Mouse (Mus musculus) heart, embryonic 13.5 days (tissue): ENCODE measurements around the gene Irak4. TPM values are rescaled to one million over a fixed set of nuclear protein-coding genes. Genes with fewer than 3 reads are reported as not detected.

Source experiments
- ATAC-seq: fragments of 200-750 bp; cut with Nextera tagmentation; 2 replicates; pipeline ENCODE4 v1.8.0; 2017; ENCODE audit warnings: moderate TSS enrichment; ENCODE audit not compliant: insufficient number of reproducible peaks, low FRiP score, low TSS enrichment; ENCODE audit errors: extremely low read depth
- H3K27ac ChIP-seq: fragments of 300-500 bp; sonication (generic); replicated peaks from 2 replicates; pipeline ENCODE4 v1.5.1; 2015; ENCODE audit warnings: moderate library complexity, mild to moderate bottlenecking, inconsistent platforms
- H3K27me3 ChIP-seq: fragments of 300-500 bp; sonication (generic); replicated peaks from 2 replicates; pipeline ENCODE4 v1.6.1; 2015; ENCODE audit warnings: mild to moderate bottlenecking, inconsistent platforms
- H3K36me3 ChIP-seq: fragments of 300-500 bp; sonication (generic); 2 replicates; pipeline ENCODE4 v1.6.1; 2015; ENCODE audit warnings: mild to moderate bottlenecking, inconsistent platforms
- H3K4me1 ChIP-seq: fragments of 300-500 bp; sonication (generic); 2 replicates; pipeline ENCODE4 v1.6.1; 2015; ENCODE audit warnings: inconsistent platforms
- H3K4me2 ChIP-seq: fragments of 300-500 bp; sonication (generic); 2 replicates; pipeline ENCODE4 v1.6.1; 2015; ENCODE audit warnings: inconsistent platforms, mild to moderate bottlenecking, moderate library complexity
- H3K4me3 ChIP-seq: fragments of 300-500 bp; sonication (generic); 2 replicates; pipeline ENCODE4 v1.5.1; 2015; ENCODE audit warnings: moderate library complexity, mild to moderate bottlenecking, inconsistent platforms
- H3K9ac ChIP-seq: fragments of 300-500 bp; sonication (generic); 2 replicates; pipeline ENCODE4 v1.6.1; 2015; ENCODE audit warnings: inconsistent platforms, mild to moderate bottlenecking, moderate library complexity
- H3K9me3 ChIP-seq: fragments of 300-500 bp; sonication (generic); 2 replicates; pipeline ENCODE4 v1.6.1; 2016; ENCODE audit warnings: inconsistent platforms
- WGBS: fragments of 180-500 bp; shearing (Covaris S2); methylation state at CpG from one replicate; pipeline ENCODE4 v1.1.7; 2015; ENCODE audit warnings: mixed read lengths; 5-methylcytosine and 5-hydroxymethylcytosine counted together
- polyA plus RNA-seq: library from polyadenylated mRNA; unstranded; fragments of >200 nt; fragmentation: Nextera tagmentation; extraction: Ambion mirVana; gene quantifications from 2 replicates; pipeline ENCODE4 v1.2.1, GENCODE M21; 2015

Gene Irak4
- polyA plus RNA-seq, 1 experiment from 2014 or later: 3.8 TPM

DNA sequence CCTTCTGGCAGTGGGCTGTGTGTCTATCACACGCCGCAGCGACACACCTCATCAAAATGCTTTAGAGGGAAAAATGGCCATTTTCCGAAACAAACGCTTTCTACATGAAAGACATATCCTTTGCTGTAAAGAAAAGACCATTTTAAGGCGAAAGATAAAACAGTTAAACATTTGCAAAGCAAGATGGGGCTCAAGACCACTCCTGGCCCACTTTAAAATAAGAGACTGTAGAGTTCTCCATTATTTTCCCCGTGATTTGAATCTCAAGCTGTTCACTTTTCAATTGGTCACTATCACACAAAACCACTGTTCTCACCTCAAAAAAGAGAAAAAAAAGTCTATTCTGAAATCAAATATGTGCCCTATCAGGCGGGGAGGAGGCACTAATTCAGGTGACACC, 46.6 kb downstream of the Irak4 start:
- H3K27me3 ChIP-seq: no peaks in the 10 kb centered on the region
- H3K9ac ChIP-seq: peak overlapping the region; percentile 94
- peak overlapping the region; percentile 83 for H3K4me2 ChIP-seq
- ATAC-seq: no peak
- peaks cover 16% of the 10 kb centered on the region for H3K4me1 ChIP-seq
- H3K36me3 ChIP-seq: peaks cover 18% of the 10 kb centered on the region
- WGBS: 12% methylated on average over 8 of the region's 8 CpGs
- H3K4me3 ChIP-seq: peak overlapping the region; percentile 99
- H3K27ac ChIP-seq: no peak overlapping the region
- no peaks in the 10 kb centered on the region for H3K9me3 ChIP-seq

DNA sequence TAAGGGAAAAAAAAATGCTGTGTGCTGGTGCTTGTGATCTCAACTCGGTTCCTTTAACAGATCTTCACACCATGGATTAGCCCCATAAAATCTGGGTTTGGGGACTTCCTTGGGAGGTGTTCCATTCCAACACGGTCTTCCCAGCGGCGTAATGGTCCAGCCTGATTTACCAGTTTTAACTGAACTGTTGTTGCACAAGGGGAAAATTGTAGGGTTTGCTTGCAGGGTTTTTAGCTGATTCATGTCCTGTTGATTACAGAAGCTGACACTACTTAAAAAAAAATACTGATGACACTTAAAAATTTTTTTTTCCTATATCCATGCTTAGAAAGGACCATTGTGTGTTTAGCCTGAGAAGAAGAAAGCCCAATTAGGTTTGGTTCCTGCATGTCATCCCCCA, 47.9 kb downstream of the Irak4 start:
- Histone ChIP-seq H3K36me3 (peaks cover 6% of the 10 kb centered on the region), H3K9me3 (no peaks in the 10 kb centered on the region), H3K4me1 (peaks cover 16% of the 10 kb centered on the region), H3K4me3 (no peak overlapping the region), H3K4me2 (no peak overlapping the region), H3K9ac (no peak overlapping the region), H3K27me3 (no peaks in the 10 kb centered on the region), H3K27ac (no peak overlapping the region)
- ATAC-seq: no peak
- WGBS: 84% methylated on average over 4 of the region's 4 CpGs

DNA sequence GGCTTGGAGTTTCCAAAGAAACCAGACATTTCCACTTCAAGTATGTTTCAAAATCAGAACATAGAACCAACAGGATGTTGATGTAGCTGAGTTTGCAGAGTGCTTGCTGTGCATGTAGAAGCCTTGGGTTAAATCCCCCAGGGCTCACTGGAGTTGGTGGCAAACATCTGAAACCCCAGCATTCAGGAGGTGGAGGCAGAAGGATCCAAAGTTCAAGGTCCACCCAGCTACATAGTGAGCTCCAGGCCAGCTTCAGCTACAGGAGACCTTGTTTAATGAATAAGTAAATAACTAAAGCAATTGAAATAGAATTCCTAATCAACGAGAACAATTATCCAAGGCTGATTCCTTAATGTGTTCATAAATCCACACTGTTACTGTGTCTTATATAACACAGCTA, 50.1 kb downstream of the Irak4 start:
- no peaks in the 10 kb centered on the region for H3K36me3 ChIP-seq
- H3K27me3 ChIP-seq: no peaks in the 10 kb centered on the region
- H3K27ac ChIP-seq: no peak overlapping the region
- no peak for ATAC-seq
- H3K4me1 ChIP-seq: peaks cover 7% of the 10 kb centered on the region; the same call in 1 of the 2 replicates
- H3K9ac ChIP-seq: no peak overlapping the region
- 76% methylated on average over 1 of the region's 1 CpGs for WGBS
- H3K4me2 ChIP-seq: no peak overlapping the region
- H3K4me3 ChIP-seq: no peak overlapping the region
- H3K9me3 ChIP-seq: no peaks in the 10 kb centered on the region

DNA sequence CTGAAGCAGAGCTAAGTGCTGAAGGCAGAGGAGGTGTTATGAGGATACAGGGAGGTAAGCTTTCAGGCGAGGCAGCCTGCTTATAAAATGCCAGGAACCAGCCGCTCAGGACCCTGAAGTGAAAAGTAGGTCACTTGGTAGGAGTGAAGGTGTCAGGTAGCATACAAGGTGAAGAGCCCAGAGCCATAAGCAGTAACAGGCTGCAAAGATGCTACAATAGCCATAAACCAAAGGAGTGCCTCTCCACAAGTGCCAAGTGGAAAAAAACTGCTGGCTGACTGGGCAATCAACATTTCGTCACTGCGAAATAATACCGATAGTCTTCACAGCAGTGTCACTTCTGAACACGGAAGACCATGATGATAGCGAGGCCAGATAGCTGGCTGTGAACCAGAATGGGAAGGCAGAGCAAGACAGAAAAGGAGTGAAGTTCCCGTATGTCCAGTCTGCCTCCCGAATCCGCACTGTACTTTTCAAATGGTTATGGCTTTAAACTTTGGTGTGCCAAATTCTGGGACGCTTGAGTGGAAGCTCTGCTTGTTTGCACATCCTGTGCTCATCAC, 56.8 kb downstream of the Irak4 start:
- 55% methylated on average over 11 of the region's 11 CpGs for WGBS
- no peak for ATAC-seq
- Histone ChIP-seq H3K4me3 (no peak overlapping the region), H3K9me3 (no peaks in the 10 kb centered on the region), H3K27me3 (peaks cover 3% of the 10 kb centered on the region), H3K36me3 (no peaks in the 10 kb centered on the region), H3K4me2 (peak overlapping the region; percentile 3; the same call in 1 of the 2 replicates), H3K27ac (no peak overlapping the region), H3K9ac (no peak overlapping the region), H3K4me1 (no peaks in the 10 kb centered on the region)

DNA sequence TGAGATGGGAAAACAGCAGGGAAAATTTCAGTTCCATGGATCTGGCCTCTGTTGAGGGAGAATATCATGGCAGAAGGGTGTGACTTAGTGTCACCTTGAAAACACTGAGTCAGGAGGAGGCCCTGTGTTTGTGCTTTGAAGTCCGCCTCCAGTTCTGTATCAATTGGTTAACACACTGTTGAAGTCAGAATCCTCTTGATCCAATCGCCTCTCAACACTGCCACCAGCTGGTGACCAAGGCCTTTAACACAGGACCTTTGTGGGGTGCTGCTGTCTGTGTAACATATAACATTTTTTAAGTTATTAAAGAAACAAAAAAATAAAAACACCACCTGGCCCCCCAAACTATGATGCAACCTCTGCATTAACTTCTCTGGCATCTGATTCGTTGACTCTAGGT, 57.9 kb downstream of the Irak4 start:
- Histone ChIP-seq H3K4me1 (no peaks in the 10 kb centered on the region), H3K27me3 (peaks cover 3% of the 10 kb centered on the region), H3K9me3 (no peaks in the 10 kb centered on the region), H3K36me3 (no peaks in the 10 kb centered on the region), H3K9ac (no peak overlapping the region), H3K27ac (no peak overlapping the region), H3K4me3 (no peak overlapping the region), H3K4me2 (no peak overlapping the region)
- WGBS: 21% methylated on average over 3 of the region's 3 CpGs
- no peak for ATAC-seq

DNA sequence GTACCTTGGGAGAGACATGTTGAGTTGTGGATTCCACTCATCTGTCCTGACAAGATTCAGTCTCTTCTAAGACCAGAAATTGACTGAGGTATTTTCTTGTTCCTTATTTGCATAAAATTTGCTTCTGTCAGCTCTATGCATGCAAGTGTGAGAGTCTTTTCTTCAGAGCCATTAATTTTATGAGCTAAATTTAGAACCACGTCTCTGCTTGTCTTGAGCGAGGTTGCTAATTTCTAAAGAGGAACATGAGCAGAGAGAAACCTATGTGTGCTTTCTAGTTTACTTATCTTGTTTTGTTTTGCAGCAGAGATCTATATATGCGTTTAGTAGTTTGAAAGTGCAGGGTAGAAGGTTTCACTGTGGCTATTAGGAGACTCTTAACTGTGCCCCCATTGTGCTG, 59.0 kb downstream of the Irak4 start:
- no peak overlapping the region for H3K27ac ChIP-seq
- no peak overlapping the region for H3K9ac ChIP-seq
- H3K4me2 ChIP-seq: no peak overlapping the region
- H3K9me3 ChIP-seq: no peaks in the 10 kb centered on the region
- H3K27me3 ChIP-seq: peaks cover 3% of the 10 kb centered on the region
- ATAC-seq: no peak
- H3K36me3 ChIP-seq: no peaks in the 10 kb centered on the region
- H3K4me3 ChIP-seq: no peak overlapping the region
- WGBS: 58% methylated on average over 3 of the region's 3 CpGs
- H3K4me1 ChIP-seq: no peaks in the 10 kb centered on the region

DNA sequence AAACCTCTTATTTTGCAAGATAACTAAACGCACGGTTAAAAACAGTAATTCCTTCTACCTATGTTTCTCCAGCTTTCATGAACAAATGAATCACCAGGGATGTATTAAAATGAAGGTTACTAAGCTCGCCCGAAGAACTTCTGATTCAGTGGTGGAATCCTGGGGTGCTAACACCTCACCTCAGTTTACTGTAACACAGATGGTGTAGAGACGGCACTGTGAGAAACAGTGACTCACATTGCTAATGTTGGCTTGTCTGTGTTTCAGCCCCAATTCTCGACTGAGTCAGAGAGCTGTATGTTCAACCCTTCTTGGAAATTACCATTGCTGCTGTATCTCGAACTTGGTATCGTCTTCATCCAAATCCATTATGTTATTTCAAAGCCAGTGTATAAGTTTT, 64.3 kb downstream of the Irak4 start:
- Histone ChIP-seq H3K4me1 (no peaks in the 10 kb centered on the region), H3K27ac (no peak overlapping the region), H3K4me3 (no peak overlapping the region), H3K27me3 (peaks cover 3% of the 10 kb centered on the region), H3K9me3 (no peaks in the 10 kb centered on the region), H3K4me2 (no peak overlapping the region), H3K36me3 (no peaks in the 10 kb centered on the region), H3K9ac (no peak overlapping the region)
- no peak for ATAC-seq
- 84% methylated on average over 8 of the region's 8 CpGs for WGBS

DNA sequence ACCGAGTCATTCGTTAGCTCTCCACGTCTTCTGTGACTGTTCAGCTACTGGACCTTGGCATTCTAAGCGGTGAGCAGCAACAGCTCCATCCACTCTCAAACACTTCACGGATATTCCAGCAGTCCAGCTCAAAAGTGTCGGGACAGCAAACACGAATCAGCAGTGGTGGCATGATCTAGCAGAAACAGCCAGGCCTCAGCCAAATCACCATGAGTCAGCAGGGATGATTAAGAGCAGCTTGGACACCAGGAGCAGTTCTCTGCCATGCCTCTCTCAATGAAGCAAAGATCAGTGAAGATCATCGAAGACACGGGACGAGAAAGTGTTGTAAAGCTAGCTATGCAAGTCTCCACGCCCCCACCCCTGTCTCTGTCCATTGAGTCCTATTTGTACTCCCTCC, 72.6 kb downstream of the Irak4 start:
- no peaks in the 10 kb centered on the region for H3K9me3 ChIP-seq
- no peak overlapping the region for H3K4me2 ChIP-seq
- H3K27ac ChIP-seq: no peak overlapping the region
- H3K4me3 ChIP-seq: no peak overlapping the region
- H3K9ac ChIP-seq: no peak overlapping the region
- H3K36me3 ChIP-seq: no peaks in the 10 kb centered on the region
- 84% methylated on average over 11 of the region's 11 CpGs for WGBS
- H3K27me3 ChIP-seq: no peaks in the 10 kb centered on the region
- no peak for ATAC-seq
- H3K4me1 ChIP-seq: no peaks in the 10 kb centered on the region

DNA sequence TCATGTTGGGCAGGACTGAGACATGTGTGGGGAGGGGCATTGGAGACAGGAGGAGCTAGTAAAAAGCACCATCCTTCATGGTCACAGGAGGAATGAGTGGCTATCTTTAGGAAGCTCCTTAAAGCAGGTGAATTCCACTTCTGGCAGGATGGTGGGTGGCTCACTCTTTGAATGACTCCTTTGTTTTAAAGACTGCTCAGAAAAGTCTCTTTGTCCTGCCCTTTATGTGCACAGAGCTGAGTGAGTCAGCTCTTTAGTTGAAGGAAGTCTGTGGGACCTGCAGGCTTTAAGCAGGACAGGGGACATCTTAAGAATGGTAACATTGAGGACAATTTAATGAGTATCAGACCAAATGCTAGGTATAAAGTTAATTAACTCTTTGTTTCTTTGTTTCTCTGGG, 77.5 kb downstream of the Irak4 start:
- H3K27me3 ChIP-seq: no peaks in the 10 kb centered on the region
- H3K27ac ChIP-seq: no peak overlapping the region
- H3K36me3 ChIP-seq: no peaks in the 10 kb centered on the region
- no peak overlapping the region for H3K4me2 ChIP-seq
- no peaks in the 10 kb centered on the region for H3K4me1 ChIP-seq
- no peak overlapping the region for H3K9ac ChIP-seq
- no peaks in the 10 kb centered on the region for H3K9me3 ChIP-seq
- H3K4me3 ChIP-seq: no peak overlapping the region
- ATAC-seq: no peak

DNA sequence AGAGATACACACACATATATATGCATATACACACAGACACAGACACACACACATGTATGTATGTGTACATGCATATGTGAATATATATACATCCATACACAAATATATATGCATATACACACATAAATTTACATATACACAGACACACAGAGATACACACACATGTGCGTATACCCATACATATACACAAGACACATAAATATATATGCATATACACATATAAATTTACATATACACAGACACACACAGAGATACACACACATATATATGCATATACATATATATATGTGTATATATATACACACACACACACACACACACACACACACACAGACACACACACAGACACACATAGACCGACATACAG, 85.0 kb downstream of the Irak4 start:
- peak overlapping the region; percentile 70 for H3K4me3 ChIP-seq
- H3K27me3 ChIP-seq: peaks cover 35% of the 10 kb centered on the region
- 0 out of 2 replicates have a peak, but pooled peaks have one; percentile 7 for ATAC-seq
- no peaks in the 10 kb centered on the region for H3K36me3 ChIP-seq
- WGBS: 46% methylated on average over 2 of the region's 2 CpGs
- H3K27ac ChIP-seq: no peak overlapping the region
- H3K4me1 ChIP-seq: no peaks in the 10 kb centered on the region; the same call in 1 of the 2 replicates
- peak overlapping the region; percentile 97 for H3K4me2 ChIP-seq
- H3K9me3 ChIP-seq: no peaks in the 10 kb centered on the region
- H3K9ac ChIP-seq: peak overlapping the region; percentile 86

DNA sequence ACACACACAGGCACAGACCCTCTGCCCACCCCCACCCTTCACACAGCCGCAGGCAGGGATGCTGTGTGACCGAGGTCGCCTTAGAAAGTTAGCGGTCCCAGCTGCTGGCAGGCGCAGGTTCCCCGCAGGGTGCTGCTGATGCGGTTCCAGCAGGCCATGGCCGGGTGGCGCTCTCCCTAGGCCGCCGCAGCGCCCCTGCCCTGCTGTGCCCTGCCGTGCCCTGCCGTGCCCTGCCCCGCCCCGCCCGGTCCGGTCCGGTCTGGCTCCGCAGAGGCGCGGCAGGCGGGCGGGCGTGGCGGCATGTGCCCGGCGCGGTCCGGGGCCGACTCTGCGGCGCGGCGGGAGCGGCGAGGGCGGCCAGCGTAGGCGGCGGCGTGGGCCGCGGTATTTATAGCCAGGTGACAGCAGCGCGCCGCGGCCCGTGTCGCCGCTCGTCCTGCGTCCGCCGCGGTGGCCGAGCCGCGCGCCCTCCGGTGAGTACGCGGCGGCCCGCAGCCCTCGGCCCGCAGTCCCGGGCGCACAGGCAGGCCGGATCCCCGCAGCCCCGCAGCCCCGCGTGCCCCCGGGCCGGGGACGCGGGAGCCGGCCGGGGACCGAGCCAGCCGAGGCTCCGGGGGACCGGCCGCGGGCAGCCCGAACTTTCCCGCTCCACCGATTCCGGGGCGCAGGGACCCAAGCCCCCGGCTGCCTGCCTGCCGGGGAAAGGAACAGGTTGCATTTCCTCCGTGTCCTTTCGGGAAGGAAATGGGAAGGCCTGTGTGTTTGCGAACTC, 85.6 kb downstream of the Irak4 start, which contains the start of gene Tmem117:
Tmem117 (plus strand) TSS at position 403 of the 772 bp plus-strand sequence.
- H3K9ac ChIP-seq: peak within 1 kb of the TSS; percentile 86
- WGBS: under 1% methylated on average over 93 of the region's 96 CpGs
- peak; percentile 47; the same call in 1 of the 2 replicates for ATAC-seq

DNA sequence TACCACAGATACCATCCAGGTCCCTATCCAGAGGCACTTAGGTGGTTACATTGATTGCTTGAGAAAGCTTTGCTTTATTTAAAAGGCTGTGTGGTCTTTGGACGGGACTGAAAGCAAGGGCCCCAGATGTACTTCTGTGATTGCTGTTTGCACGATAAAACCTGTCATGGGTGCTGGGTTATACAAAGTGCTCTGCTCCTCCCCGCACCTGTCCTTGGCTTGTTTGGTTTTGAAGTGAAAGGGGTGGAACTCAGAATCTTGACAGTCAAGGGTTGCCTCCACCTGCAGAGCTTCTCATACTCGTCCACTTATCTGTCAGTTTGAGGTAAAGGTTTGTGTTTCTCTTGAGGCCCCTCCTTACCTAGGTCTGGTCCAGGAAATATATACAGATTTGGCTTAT, 87.1 kb downstream of the Irak4 start:
- no peak overlapping the region for H3K4me2 ChIP-seq
- 67% methylated on average over 4 of the region's 4 CpGs for WGBS

More for the DNA sequence above, 85.6 kb downstream of the Irak4 start, which contains the start of gene Tmem117:
- Histone ChIP-seq H3K27me3 (peaks cover 35% of the 10 kb centered on the region), H3K4me3 (peak within 1 kb of the TSS; percentile 70), H3K36me3 (no peaks in the 10 kb centered on the region), H3K4me2 (peak within 1 kb of the TSS; percentile 97), H3K27ac (no peak within 1 kb of the TSS), H3K4me1 (no peaks in the 10 kb centered on the region; the same call in 1 of the 2 replicates), H3K9me3 (no peaks in the 10 kb centered on the region)

More for the DNA sequence above, 87.1 kb downstream of the Irak4 start:
- H3K36me3 ChIP-seq: no peaks in the 10 kb centered on the region
- H3K4me3 ChIP-seq: no peak overlapping the region
- peaks cover 35% of the 10 kb centered on the region for H3K27me3 ChIP-seq
- H3K9me3 ChIP-seq: no peaks in the 10 kb centered on the region
- no peak for ATAC-seq
- H3K4me1 ChIP-seq: peaks cover 4% of the 10 kb centered on the region; the same call in 1 of the 2 replicates
- H3K9ac ChIP-seq: no peak overlapping the region
- no peak overlapping the region for H3K27ac ChIP-seq
